Mouse (Mus musculus) heart, adult 2 months (tissue): Measurements from ENCODE around the gene Kazald1.

Experiments
- CTCF ChIP-seq: fragments of 200-600 bp; IDR thresholded peaks from 2 replicates; pipeline ENCODE4 v1.8.1; 2022; ENCODE audit warnings: antibody characterized with exemption, mild to moderate bottlenecking, moderate library complexity
- EP300 ChIP-seq: fragments of 200-500 bp; IDR thresholded peaks from 2 replicates; pipeline ENCODE4 v1.6.1; 2011; ENCODE audit warnings: low read depth, low read length, control low read depth; ENCODE audit not compliant: insufficient read depth

DNA sequence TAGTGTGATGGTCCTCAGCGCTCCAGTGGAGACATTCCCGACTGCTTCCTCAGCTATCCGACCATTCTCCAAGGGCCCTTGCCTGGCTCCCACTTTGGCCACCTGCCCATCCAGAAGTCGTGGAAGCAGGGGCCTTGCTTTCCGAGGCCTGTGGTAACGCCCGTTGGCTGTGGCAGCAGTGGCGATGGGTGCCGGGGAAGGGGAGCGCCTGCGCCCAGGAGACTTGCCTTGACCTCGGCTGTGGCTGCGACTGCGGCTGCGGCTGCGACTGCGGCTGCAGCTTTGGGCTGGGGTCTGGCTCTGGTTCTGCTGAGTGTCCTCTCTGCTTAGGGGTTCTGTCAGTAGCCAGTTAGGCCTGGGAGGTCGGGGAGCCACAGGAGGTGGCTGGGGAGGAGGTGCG is 46.3 kb upstream of the Kazald1 start:
- no peak for TF ChIP-seq EP300
- TF ChIP-seq CTCF: no peak
